ENCODE assay signal across 23 mouse cellular contexts in the genomic region with DNA sequence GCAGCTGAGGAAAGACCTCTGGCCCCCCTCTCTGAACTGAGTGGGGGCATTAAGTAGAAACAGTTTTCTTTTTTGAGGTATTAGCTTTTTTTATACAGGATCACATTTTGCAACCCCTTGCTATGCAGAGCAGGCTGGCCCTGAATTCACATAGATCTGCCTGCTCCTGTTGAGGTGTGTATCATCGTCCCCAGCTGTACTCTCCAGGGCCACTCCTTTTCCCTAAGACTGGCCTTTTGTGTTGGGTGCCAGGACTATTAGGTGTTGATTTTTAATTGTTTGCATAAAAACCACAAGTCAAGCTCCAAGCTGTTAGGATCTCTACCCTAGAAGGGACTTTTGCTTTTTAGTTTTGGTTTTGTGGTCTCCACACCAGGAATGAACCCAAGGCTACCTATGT. TPM values are rescaled to one million over a fixed set of nuclear protein-coding genes. Genes with fewer than 3 reads are reported as not detected.
A peak's percentile ranks its signal among the peaks of the same experiment; 100 is the strongest.
DNase-seq lines count a peak whose midpoint lies in the region; ATAC-seq lines count a peak whose summit lies in the region.
"Had no signal": no experiment of that assay in that cellular context is flagged by ENCODE, and none has a peak within 500 bp of the region (broad histone marks: within the 10 kb centered on the region; RNA-seq: fewer than 3 reads in every experiment).

No protein-coding gene starts in this region.

- peaks cover 27% of the 10 kb centered on the region for H3K36me3 ChIP-seq in erythroblast, embryonic 14.5 days (ENCODE audit: control insufficient read depth)
- peaks cover 16% of the 10 kb centered on the region for H3K36me3 ChIP-seq in megakaryocyte, embryonic 14.5 days (replicated peaks; ENCODE audit: low read length)
- peaks cover 20% of the 10 kb centered on the region for H3K36me3 ChIP-seq in limb, embryonic 10.5 days
- no peaks in the 10 kb centered on the region for H3K36me3 ChIP-seq in stomach, embryonic 16.5 days (ENCODE audit: control insufficient read depth, insufficient read depth, low read length)
- H3K36me3 ChIP-seq in forebrain, embryonic 11.5 days (ENCODE audit: control insufficient read depth, insufficient read depth, low read length): peaks cover 4% of the 10 kb centered on the region; the same call in 1 of the 2 replicates

- ATAC-seq in erythroblast, adult 5-6 weeks (replicated peaks; ENCODE audit: low FRiP score, poor library complexity, severe bottlenecking): no peak
- no peak for ATAC-seq in megakaryocyte, adult 5-6 weeks (ENCODE audit: poor library complexity, severe bottlenecking)
- no peak for ATAC-seq in stomach, embryonic 16.5 days (ENCODE audit: insufficient read depth, low FRiP score)
- no peak for ATAC-seq in forebrain, embryonic 11.5 days (replicated peaks; ENCODE audit: low FRiP score)
- ATAC-seq: inflammation-experienced regulatory T-cells, adult 6 months; lung, postnatal 0 days had no signal

- H3K4me3 ChIP-seq in erythroblast, embryonic 14.5 days (replicated peaks): peak overlapping the region; percentile 52
- peak overlapping the region; percentile 87 for H3K4me3 ChIP-seq in megakaryocyte, embryonic 14.5 days (replicated peaks)
- no peak overlapping the region for H3K4me3 ChIP-seq in limb, embryonic 10.5 days
- no peak overlapping the region for H3K4me3 ChIP-seq in stomach, embryonic 16.5 days (replicated peaks; ENCODE audit: low read length)
- H3K4me3 ChIP-seq in forebrain, embryonic 11.5 days (ENCODE audit: low read depth, low read length): no peak overlapping the region
- H3K4me3 ChIP-seq: heart, adult 2 months; kidney, embryonic 15.5 days; layer of hippocampus, adult 2 months; left cerebral cortex, adult 2 months; limb, embryonic 12.5 days; neural tube, embryonic 15.5 days had no signal

- peak overlapping the region; percentile 73; the same call in 1 of the 2 replicates for H3K27ac ChIP-seq in limb, embryonic 10.5 days
- peak overlapping the region; percentile 84 for H3K27ac ChIP-seq in stomach, embryonic 16.5 days (ENCODE audit: low read length)
- no peak overlapping the region for H3K27ac ChIP-seq in forebrain, embryonic 11.5 days (ENCODE audit: low read depth, low read length)
- H3K27ac ChIP-seq: heart, adult 2 months; kidney, embryonic 15.5 days; layer of hippocampus, adult 2 months; left cerebral cortex, adult 2 months; neural tube, embryonic 15.5 days had no signal

- DNase-seq in limb, embryonic 10.5 days (ENCODE audit: low spot score): no peak
- DNase-seq in forebrain, embryonic 11.5 days (ENCODE audit: low spot score): no peak
- DNase-seq in kidney, postnatal 25 days: no peak
- DNase-seq: adrenal gland, postnatal 10 days; cerebellum, adult 9-11 months; embryo, embryonic 11 days; heart, adult 2 months; heart, postnatal 4 days; retina, postnatal 1 day; thymus, postnatal 14 days had no signal

- no peak overlapping the region for H3K4me2 ChIP-seq in stomach, embryonic 16.5 days (ENCODE audit: low read depth, low read length)
- no peak overlapping the region for H3K4me2 ChIP-seq in forebrain, embryonic 11.5 days (ENCODE audit: low read depth, low read length, severe bottlenecking)
- H3K4me2 ChIP-seq: limb, embryonic 12.5 days; neural tube, embryonic 15.5 days had no signal

- WGBS in limb, embryonic 10.5 days: 94% methylated on average over 1 of the region's 1 CpGs
- WGBS in stomach, embryonic 16.5 days: 78% methylated on average over 1 of the region's 1 CpGs
- WGBS in forebrain, embryonic 11.5 days: 82% methylated on average over 1 of the region's 1 CpGs

- H3K4me1 ChIP-seq in erythroblast, embryonic 14.5 days (ENCODE audit: control insufficient read depth): peaks cover 76% of the 10 kb centered on the region
- H3K4me1 ChIP-seq in megakaryocyte, embryonic 14.5 days: peaks cover 77% of the 10 kb centered on the region
- peaks cover 40% of the 10 kb centered on the region for H3K4me1 ChIP-seq in limb, embryonic 10.5 days
- H3K4me1 ChIP-seq in stomach, embryonic 16.5 days (ENCODE audit: control insufficient read depth, insufficient read depth, low read length): peaks cover 18% of the 10 kb centered on the region
- H3K4me1 ChIP-seq in forebrain, embryonic 11.5 days (replicated peaks; ENCODE audit: control insufficient read depth, insufficient read depth, low read length): peaks cover 6% of the 10 kb centered on the region

- no peaks in the 10 kb centered on the region for H3K27me3 ChIP-seq in erythroblast, embryonic 14.5 days (ENCODE audit: control insufficient read depth)
- H3K27me3 ChIP-seq in megakaryocyte, embryonic 14.5 days (replicated peaks): no peaks in the 10 kb centered on the region
- no peaks in the 10 kb centered on the region for H3K27me3 ChIP-seq in limb, embryonic 10.5 days (ENCODE audit: low read depth, poor library complexity, severe bottlenecking)
- no peaks in the 10 kb centered on the region for H3K27me3 ChIP-seq in stomach, embryonic 16.5 days (ENCODE audit: control insufficient read depth, insufficient read depth, low read length)
- no peaks in the 10 kb centered on the region for H3K27me3 ChIP-seq in forebrain, embryonic 11.5 days (ENCODE audit: control insufficient read depth, insufficient read depth, low read length)
- H3K27me3 ChIP-seq: kidney, embryonic 15.5 days; limb, embryonic 12.5 days; neural tube, embryonic 15.5 days had no signal

- 0 out of 2 replicates have a peak overlapping the region, but pooled peaks have one; percentile 29 for H3K9ac ChIP-seq in stomach, embryonic 16.5 days (ENCODE audit: low read length)
- no peak overlapping the region for H3K9ac ChIP-seq in forebrain, embryonic 11.5 days (ENCODE audit: low read length)
- H3K9ac ChIP-seq: kidney, embryonic 15.5 days; limb, embryonic 12.5 days; neural tube, embryonic 15.5 days had no signal

- no peaks in the 10 kb centered on the region for H3K9me3 ChIP-seq in erythroblast, embryonic 14.5 days (ENCODE audit: control insufficient read depth, low read length)
- no peaks in the 10 kb centered on the region for H3K9me3 ChIP-seq in megakaryocyte, embryonic 14.5 days
- no peaks in the 10 kb centered on the region for H3K9me3 ChIP-seq in limb, embryonic 10.5 days (replicated peaks)
- H3K9me3 ChIP-seq in stomach, embryonic 16.5 days (replicated peaks; ENCODE audit: control insufficient read depth, low read length): no peaks in the 10 kb centered on the region
- H3K9me3 ChIP-seq in forebrain, embryonic 11.5 days (ENCODE audit: control insufficient read depth, low read length): no peaks in the 10 kb centered on the region
- H3K9me3 ChIP-seq: kidney, embryonic 15.5 days; limb, embryonic 12.5 days; neural tube, embryonic 15.5 days had no signal

RNA-seq across cellular contexts. Expression of a gene that starts 4.4 kb away (rescaled TPM):
- polyA plus RNA-seq in erythroblast, embryonic 14.5 days (2012): 16.7 and 20.5 TPM in 2 replicates
- total RNA-seq in erythroblast, adult 5-6 weeks (2015; ENCODE audit: low replicate concordance): 240 and 254 TPM in 2 replicates
- 257 and 485 TPM in 2 replicates for total RNA-seq in erythroblast, adult 5-6 weeks (2017; ENCODE audit: low replicate concordance)
- polyA plus RNA-seq in megakaryocyte, embryonic 14.5 days (2012; ENCODE audit: insufficient read depth, low replicate concordance): 14.0 and 99.4 TPM in 2 replicates
- 343 and 353 TPM in 2 replicates for total RNA-seq in megakaryocyte, adult 5-6 weeks (2015)
- 494 and 587 TPM in 2 replicates for total RNA-seq in megakaryocyte, adult 5-6 weeks (2017)
- 1,005 and 1,256 TPM in 2 replicates for polyA plus RNA-seq in limb, embryonic 10.5 days (2016; fragmentation: Nextera tagmentation; extraction: Ambion mirVana)
- polyA plus RNA-seq in stomach, embryonic 16.5 days (2015; fragmentation: Nextera tagmentation; extraction: Ambion mirVana): 654 and 733 TPM in 2 replicates
- 1,424 and 1,481 TPM in 2 replicates for polyA plus RNA-seq in forebrain, embryonic 11.5 days (2014; fragmentation: Nextera tagmentation; extraction: Ambion mirVana)

RNA-seq across cellular contexts. Expression of a gene that starts 15.7 kb away (rescaled TPM):
- not detected in 2 replicates for polyA plus RNA-seq in erythroblast, embryonic 14.5 days (2012)
- not detected in 2 replicates for total RNA-seq in erythroblast, adult 5-6 weeks (2015; ENCODE audit: low replicate concordance)
- total RNA-seq in erythroblast, adult 5-6 weeks (2017; ENCODE audit: low replicate concordance): not detected in 2 replicates
- not detected in 2 replicates for polyA plus RNA-seq in megakaryocyte, embryonic 14.5 days (2012; ENCODE audit: insufficient read depth, low replicate concordance)
- total RNA-seq in megakaryocyte, adult 5-6 weeks (2015): not detected in 2 replicates
- total RNA-seq in megakaryocyte, adult 5-6 weeks (2017): not detected in 2 replicates
- polyA plus RNA-seq in limb, embryonic 10.5 days (2016; fragmentation: Nextera tagmentation; extraction: Ambion mirVana): not detected in 2 replicates
- 0.25 TPM in 1 of 2 replicates, not detected in the other for polyA plus RNA-seq in stomach, embryonic 16.5 days (2015; fragmentation: Nextera tagmentation; extraction: Ambion mirVana)
- polyA plus RNA-seq in forebrain, embryonic 11.5 days (2014; fragmentation: Nextera tagmentation; extraction: Ambion mirVana): 0.27 TPM in 1 of 2 replicates, not detected in the other
- total RNA-seq: adrenal gland, postnatal 10 days; heart, adult 2 months; heart, postnatal 4 days; layer of hippocampus, adult 2 months; left cerebral cortex, adult 2 months had no signal
- polyA plus RNA-seq: limb, embryonic 12.5 days; lung, postnatal 0 days; small intestine, adult 2 months had no signal

RNA-seq across cellular contexts. Expression of a gene that starts 39.7 kb away (rescaled TPM):
- polyA plus RNA-seq in erythroblast, embryonic 14.5 days (2012): 0.67 and 1.6 TPM in 2 replicates
- 8.6 and 11.5 TPM in 2 replicates for total RNA-seq in erythroblast, adult 5-6 weeks (2015; ENCODE audit: low replicate concordance)
- total RNA-seq in erythroblast, adult 5-6 weeks (2017; ENCODE audit: low replicate concordance): 14.8 and 19.4 TPM in 2 replicates
- polyA plus RNA-seq in megakaryocyte, embryonic 14.5 days (2012; ENCODE audit: insufficient read depth, low replicate concordance): 13.1 and 45.3 TPM in 2 replicates
- 24.2 and 24.7 TPM in 2 replicates for total RNA-seq in megakaryocyte, adult 5-6 weeks (2015)
- total RNA-seq in megakaryocyte, adult 5-6 weeks (2017): 28.5 and 37.5 TPM in 2 replicates
- 24.8 and 27.0 TPM in 2 replicates for polyA plus RNA-seq in limb, embryonic 10.5 days (2016; fragmentation: Nextera tagmentation; extraction: Ambion mirVana)
- 23.0 and 23.4 TPM in 2 replicates for polyA plus RNA-seq in stomach, embryonic 16.5 days (2015; fragmentation: Nextera tagmentation; extraction: Ambion mirVana)
- 25.2 and 30.4 TPM in 2 replicates for polyA plus RNA-seq in forebrain, embryonic 11.5 days (2014; fragmentation: Nextera tagmentation; extraction: Ambion mirVana)

Comparison
In these comparisons a context has a peak if more than half of its experiments do, and no peak if none do; other contexts are left out.
1. H3K4me3 ChIP-seq: peak in erythroblast, embryonic 14.5 days (single experiment) and megakaryocyte, embryonic 14.5 days (single experiment); none in limb, embryonic 10.5 days (single experiment), stomach, embryonic 16.5 days (single experiment) and forebrain, embryonic 11.5 days (single experiment).